Mouse (Mus musculus) stomach, postnatal 0 days (tissue): Measurements from ENCODE around the gene Stard7. TPM values are rescaled to one million over a fixed set of nuclear protein-coding genes. Genes with fewer than 3 reads are reported as not detected.
"Not testable (repeated sequence)": the region's sequence is repeated elsewhere in the genome, so short reads cannot be mapped to it uniquely, and the experiment has no call there.

Experiments used
- ATAC-seq: fragments of 200-750 bp; cut with Nextera tagmentation; 2 replicates; pipeline ENCODE4 v1.8.0; 2017; ENCODE audit not compliant: low FRiP score, low TSS enrichment
- DNase-seq: peaks from one replicate; pipeline ENCODE4 v3.0.0-alpha.2; 2016; ENCODE audit warnings: low spot score
- H3K27ac ChIP-seq: fragments of 300-500 bp; sonication (generic); replicated peaks from 2 replicates; pipeline ENCODE4 v1.5.1; 2014; ENCODE audit warnings: mild to moderate bottlenecking, control low read depth
- H3K27me3 ChIP-seq: fragments of 300-500 bp; sonication (generic); 2 replicates; pipeline ENCODE4 v1.6.1; 2014; ENCODE audit warnings: low read length; ENCODE audit not compliant: control insufficient read depth, insufficient read depth
- H3K36me3 ChIP-seq: fragments of 300-500 bp; sonication (generic); 2 replicates; pipeline ENCODE4 v1.6.1; 2014; ENCODE audit warnings: low read length, mixed read lengths; ENCODE audit not compliant: control insufficient read depth, insufficient read depth
- H3K4me1 ChIP-seq: fragments of 300-500 bp; sonication (generic); replicated peaks from 2 replicates; pipeline ENCODE4 v1.6.1; 2014; ENCODE audit warnings: antibody characterized with exemption; ENCODE audit not compliant: control insufficient read depth, insufficient read depth
- H3K4me2 ChIP-seq: fragments of 300-500 bp; sonication (generic); replicated peaks from 2 replicates; pipeline ENCODE4 v1.6.1; 2014; ENCODE audit warnings: low read depth, mild to moderate bottlenecking, control low read depth, moderate library complexity
- H3K4me3 ChIP-seq: fragments of 300-500 bp; sonication (generic); 2 replicates; pipeline ENCODE4 v1.5.1; 2014; ENCODE audit warnings: low read depth, low read length, control low read depth
- H3K9ac ChIP-seq: fragments of 300-500 bp; sonication (generic); 2 replicates; pipeline ENCODE4 v1.6.1; 2014; ENCODE audit warnings: mild to moderate bottlenecking, low read length, control low read depth, mixed read lengths
- H3K9me3 ChIP-seq: fragments of 300-500 bp; sonication (generic); 2 replicates; pipeline ENCODE4 v1.6.1; 2016; ENCODE audit warnings: low read length; ENCODE audit not compliant: control insufficient read depth
- CTCF ChIP-seq: IDR thresholded peaks from 2 replicates; pipeline ENCODE4 v1.5.1; 2016; ENCODE audit warnings: antibody characterized with exemption, low read depth, mild to moderate bottlenecking, moderate library complexity
- EP300 ChIP-seq: optimal IDR thresholded peaks from 2 replicates; pipeline ENCODE3; 2016; ENCODE audit warnings: antibody characterized with exemption
- WGBS: fragments of 180-500 bp; shearing (Covaris S2); extraction: QIAGEN DNeasy Blood & Tissue Kit; methylation state at CpG from one replicate; pipeline ENCODE4 v1.1.7; 2014; 5-methylcytosine and 5-hydroxymethylcytosine counted together
- polyA plus RNA-seq: library from polyadenylated mRNA; unstranded; fragments of >200 nt; fragmentation: Nextera tagmentation; extraction: Ambion mirVana; gene quantifications from 2 replicates; pipeline ENCODE4 v1.2.1, GENCODE M21; 2015

Stard7 gene
- polyA plus RNA-seq, 1 experiment from 2014 or later = 57.3 TPM

GRCm38 (mm10) chr2:127271042-127271515 lies 1.1 kb downstream of the Stard7 start:
- 4% methylated on average over 8 of the region's 8 CpGs for WGBS
- DNase-seq = peak; percentile 29
- H3K4me1 ChIP-seq = no peaks in the 10 kb centered on the region; the same call in 1 of the 2 replicates
- H3K9me3 ChIP-seq = no peaks in the 10 kb centered on the region
- H3K4me3 ChIP-seq = peak overlapping the region; percentile 92
- no peak for TF ChIP-seq CTCF
- no peak for TF ChIP-seq EP300
- H3K27ac ChIP-seq = peak overlapping the region; percentile 98
- H3K27me3 ChIP-seq = no peaks in the 10 kb centered on the region
- H3K36me3 ChIP-seq = no peaks in the 10 kb centered on the region
- H3K4me2 ChIP-seq = peak overlapping the region; percentile 78
- ATAC-seq = no peak
- H3K9ac ChIP-seq = peak overlapping the region; percentile 93

DNA sequence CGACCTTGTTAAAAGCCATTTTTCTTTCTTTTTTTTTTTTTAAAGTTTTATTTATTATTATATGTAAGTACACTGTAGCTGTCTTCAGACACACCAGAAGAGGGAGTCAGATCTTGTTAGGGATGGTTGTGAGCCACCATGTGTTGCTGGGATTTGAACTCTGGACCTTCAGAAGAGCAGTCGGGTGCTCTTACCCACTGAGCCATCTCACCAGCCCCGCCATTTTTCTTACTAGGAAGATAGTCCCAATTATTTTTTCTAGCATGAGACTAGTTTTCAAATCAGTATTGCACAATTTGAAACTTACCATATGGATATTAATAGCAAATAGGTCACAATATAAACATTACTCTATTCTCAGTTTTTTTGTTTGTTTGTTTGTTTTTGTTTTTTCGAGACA lies 2.0 kb downstream of the Stard7 start:
- H3K4me2 ChIP-seq, H3K9ac ChIP-seq, H3K27me3 ChIP-seq, H3K4me1 ChIP-seq, H3K27ac ChIP-seq, ATAC-seq, H3K36me3 ChIP-seq, DNase-seq, H3K4me3 ChIP-seq, H3K9me3 ChIP-seq: not testable (repeated sequence)
- 92% methylated on average over 4 of the region's 4 CpGs for WGBS

DNA sequence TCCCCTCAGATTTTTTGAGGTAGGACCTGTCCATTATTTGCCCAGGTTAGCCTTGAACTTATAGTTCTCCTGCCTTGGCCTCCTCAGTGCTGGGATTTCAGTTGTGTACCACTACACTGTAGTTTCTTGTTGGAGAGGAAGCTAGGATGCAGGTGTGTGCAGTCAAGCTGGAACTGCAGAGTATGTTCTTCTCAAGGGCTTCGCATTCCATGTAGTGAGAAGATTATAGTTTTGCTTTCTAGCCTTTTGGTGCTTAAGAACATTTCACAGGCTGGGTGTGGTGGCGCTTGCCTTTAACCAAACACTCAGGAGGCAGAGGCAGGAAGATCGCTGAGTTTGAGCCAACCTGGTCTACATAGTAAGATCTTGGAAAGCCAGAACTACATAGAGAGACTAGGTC lies 2.8 kb downstream of the Stard7 start:
- no peak overlapping the region for H3K9ac ChIP-seq
- H3K4me2 ChIP-seq = no peak overlapping the region
- no peak for TF ChIP-seq EP300
- TF ChIP-seq CTCF = no peak
- no peak overlapping the region for H3K4me3 ChIP-seq
- 94% methylated on average over 3 of the region's 3 CpGs for WGBS
- no peaks in the 10 kb centered on the region for H3K27me3 ChIP-seq
- no peak overlapping the region for H3K27ac ChIP-seq
- ATAC-seq (no peak), DNase-seq (no peak)
- H3K36me3 ChIP-seq = no peaks in the 10 kb centered on the region
- no peaks in the 10 kb centered on the region for H3K9me3 ChIP-seq
- H3K4me1 ChIP-seq = no peaks in the 10 kb centered on the region; the same call in 1 of the 2 replicates

DNA sequence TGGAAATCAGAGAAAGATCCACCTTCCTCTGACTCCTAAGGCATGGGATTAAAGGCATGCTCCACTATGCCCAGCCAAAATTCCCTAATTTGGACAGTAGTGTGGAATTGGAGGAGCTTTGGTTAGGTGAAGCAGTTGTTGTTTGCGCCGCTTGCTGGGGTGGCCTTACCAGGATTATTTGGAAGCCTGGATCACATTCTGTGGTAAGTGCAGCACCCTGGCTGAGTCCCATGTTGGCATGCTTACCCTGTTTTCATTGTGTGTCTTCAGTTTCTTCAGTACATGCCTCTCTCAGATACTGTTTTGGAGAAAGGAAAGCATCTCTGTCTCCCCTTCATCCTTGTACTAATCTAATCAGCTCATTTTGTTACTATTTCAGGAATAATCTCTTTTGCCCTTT lies 4.6 kb downstream of the Stard7 start:
- no peak for ATAC-seq
- no peaks in the 10 kb centered on the region for H3K27me3 ChIP-seq
- WGBS = 81% methylated on average over 2 of the region's 2 CpGs

DNA sequence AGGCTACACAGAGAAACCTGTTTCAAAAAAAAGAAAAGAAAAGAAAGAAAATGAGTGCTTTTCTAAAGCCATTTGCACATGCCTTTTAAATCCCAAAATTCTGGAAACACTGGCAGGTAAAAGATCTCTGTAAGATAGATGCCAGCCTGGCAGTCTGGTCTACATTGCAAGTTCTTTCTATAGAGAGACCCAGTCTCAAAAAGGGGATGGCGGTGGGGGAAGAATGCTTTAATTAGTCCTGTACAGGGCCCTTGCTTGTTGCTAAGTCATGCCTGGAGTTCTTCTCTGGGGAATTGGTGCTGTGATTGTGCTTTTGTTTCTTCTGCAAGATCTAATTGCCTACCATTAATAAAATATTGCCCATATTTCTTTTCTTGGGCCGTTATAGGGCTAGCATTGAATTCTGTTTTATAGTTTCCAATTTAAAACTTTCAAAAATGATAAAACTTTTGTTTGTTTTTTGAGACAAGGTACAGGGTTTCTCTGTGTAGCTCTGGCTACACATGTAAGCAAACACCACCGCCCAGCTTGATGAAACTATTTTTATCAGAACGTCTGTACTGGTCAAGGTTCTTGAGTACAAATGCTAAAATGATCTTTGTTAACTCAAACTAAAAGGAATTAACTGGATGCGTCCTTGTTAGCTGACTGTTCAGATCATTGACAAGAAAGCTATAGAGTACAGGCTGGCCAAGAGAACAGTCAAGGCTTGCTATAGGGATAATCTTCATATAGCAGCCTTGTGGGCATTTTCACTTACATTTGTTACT lies 5.7 kb downstream of the Stard7 start:
- Histone ChIP-seq H3K4me1 (no peaks in the 10 kb centered on the region; the same call in 1 of the 2 replicates), H3K4me3 (no peak overlapping the region), H3K9me3 (no peaks in the 10 kb centered on the region), H3K9ac (no peak overlapping the region), H3K27ac (no peak overlapping the region), H3K36me3 (no peaks in the 10 kb centered on the region), H3K4me2 (no peak overlapping the region), H3K27me3 (no peaks in the 10 kb centered on the region)
- DNase-seq (no peak), ATAC-seq (no peak)
- 59% methylated on average over 5 of the region's 5 CpGs for WGBS
- no peak for TF ChIP-seq CTCF
- no peak for TF ChIP-seq EP300

More for the DNA sequence above, 4.6 kb downstream of the Stard7 start:
- no peak overlapping the region for H3K9ac ChIP-seq
- TF ChIP-seq CTCF (no peak), EP300 (no peak)
- H3K36me3 ChIP-seq = no peaks in the 10 kb centered on the region
- no peak for DNase-seq
- H3K9me3 ChIP-seq = no peaks in the 10 kb centered on the region
- H3K4me3 ChIP-seq = no peak overlapping the region
- no peaks in the 10 kb centered on the region; the same call in 1 of the 2 replicates for H3K4me1 ChIP-seq
- 0 out of 2 replicates have a peak overlapping the region, but pooled peaks have one; percentile 14 for H3K4me2 ChIP-seq
- H3K27ac ChIP-seq = 0 out of 2 replicates have a peak overlapping the region, but pooled peaks have one; percentile 3

- ATAC-seq (peak; percentile 90), DNase-seq (peak; percentile 25)
- H3K4me2 ChIP-seq = no peak overlapping the region
- H3K9me3 ChIP-seq = no peaks in the 10 kb centered on the region
- peak overlapping the region; percentile 35; the same call in 1 of the 2 replicates for H3K27ac ChIP-seq
- no peak overlapping the region for H3K4me3 ChIP-seq
- H3K27me3 ChIP-seq = no peaks in the 10 kb centered on the region
- TF ChIP-seq EP300 (no peak), CTCF (no peak)
- no peaks in the 10 kb centered on the region for H3K36me3 ChIP-seq
- H3K9ac ChIP-seq = no peak overlapping the region
- no peaks in the 10 kb centered on the region for H3K4me1 ChIP-seq
Observed at GRCm38 (mm10) chr2:127278162-127278561, 8.1 kb downstream of the Stard7 start.
